Mouse (Mus musculus): ENCODE measurements around the gene Dennd4b.

DNA sequence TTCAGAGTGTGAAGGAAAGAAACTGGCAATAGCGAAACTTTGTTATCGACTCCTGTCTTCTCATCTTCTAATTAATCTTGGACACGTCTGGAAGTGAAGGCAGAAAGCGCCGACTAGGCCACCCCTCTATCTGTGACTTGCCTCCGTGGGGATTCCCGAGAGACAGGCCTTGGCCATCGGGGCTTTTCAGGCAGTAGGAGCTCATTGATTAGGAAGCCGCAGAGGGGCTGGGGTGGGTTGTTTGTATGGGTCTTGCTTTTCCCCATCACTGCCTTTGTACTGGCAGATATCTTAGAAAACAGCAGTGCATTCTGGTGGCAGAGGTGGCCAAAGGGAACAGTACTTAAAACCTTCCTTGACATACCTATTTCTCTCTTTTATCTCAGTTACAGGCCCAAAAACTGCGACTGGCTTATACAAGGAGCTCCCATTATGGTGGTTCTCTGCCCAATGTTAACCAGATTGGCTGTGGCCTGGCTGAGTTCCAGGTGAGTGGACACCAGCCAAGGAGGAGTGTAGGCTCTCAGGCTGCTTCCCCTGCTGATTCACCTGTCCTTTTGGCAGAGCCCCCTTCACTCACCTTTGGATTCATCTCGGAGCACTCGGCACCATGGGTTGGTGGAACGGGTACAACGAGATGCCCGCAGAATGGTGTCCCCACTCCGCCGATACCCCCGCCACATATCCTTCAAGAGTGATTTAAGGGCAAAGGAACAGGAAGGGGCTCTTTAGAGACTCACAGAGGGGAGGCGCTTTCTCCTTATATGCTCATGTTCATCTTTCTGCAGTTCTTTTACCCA, 8.1 kb upstream of the Dennd4b start:
- no peak for TF ChIP-seq CTCF (IDR thresholded peaks at IDR 0.05; ENCODE audit: low read depth, low read length)
- TF ChIP-seq POLR2A (IDR thresholded peaks at IDR 0.05; ENCODE audit: borderline replicate concordance, low read depth, low read length) = no peak

Data from bone marrow macrophage, adult 2 months (primary cell).